Mouse (Mus musculus): ENCODE data around the gene Tor3a.

DNA sequence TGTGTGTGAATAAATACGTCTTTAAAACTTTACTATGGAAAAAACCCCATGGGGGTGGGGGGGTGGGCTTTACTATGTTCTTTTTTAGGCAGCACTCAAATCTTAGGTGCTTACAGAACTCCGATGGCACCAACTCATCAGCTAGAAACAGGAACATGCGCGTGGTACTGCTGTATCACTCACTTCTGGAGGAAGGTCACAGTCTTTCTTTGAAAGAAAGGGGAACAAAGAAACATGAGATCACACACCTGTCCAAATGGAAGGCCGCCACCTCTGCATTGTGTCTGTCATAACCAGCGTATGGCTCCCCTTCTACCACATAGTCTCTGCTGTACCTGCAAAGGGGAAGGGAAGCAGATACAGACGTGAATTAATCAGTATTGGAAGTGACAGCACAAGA is 28.0 kb upstream of the Tor3a start:
- TF ChIP-seq EP300 (optimal IDR thresholded peaks at IDR 0.05) (no peak), CTCF (IDR thresholded peaks at IDR 0.05; ENCODE audit: low read depth) (no peak)

All from stomach, postnatal 0 days (tissue).